ENCODE assay signal across 8 mouse cellular contexts in the genomic region with DNA sequence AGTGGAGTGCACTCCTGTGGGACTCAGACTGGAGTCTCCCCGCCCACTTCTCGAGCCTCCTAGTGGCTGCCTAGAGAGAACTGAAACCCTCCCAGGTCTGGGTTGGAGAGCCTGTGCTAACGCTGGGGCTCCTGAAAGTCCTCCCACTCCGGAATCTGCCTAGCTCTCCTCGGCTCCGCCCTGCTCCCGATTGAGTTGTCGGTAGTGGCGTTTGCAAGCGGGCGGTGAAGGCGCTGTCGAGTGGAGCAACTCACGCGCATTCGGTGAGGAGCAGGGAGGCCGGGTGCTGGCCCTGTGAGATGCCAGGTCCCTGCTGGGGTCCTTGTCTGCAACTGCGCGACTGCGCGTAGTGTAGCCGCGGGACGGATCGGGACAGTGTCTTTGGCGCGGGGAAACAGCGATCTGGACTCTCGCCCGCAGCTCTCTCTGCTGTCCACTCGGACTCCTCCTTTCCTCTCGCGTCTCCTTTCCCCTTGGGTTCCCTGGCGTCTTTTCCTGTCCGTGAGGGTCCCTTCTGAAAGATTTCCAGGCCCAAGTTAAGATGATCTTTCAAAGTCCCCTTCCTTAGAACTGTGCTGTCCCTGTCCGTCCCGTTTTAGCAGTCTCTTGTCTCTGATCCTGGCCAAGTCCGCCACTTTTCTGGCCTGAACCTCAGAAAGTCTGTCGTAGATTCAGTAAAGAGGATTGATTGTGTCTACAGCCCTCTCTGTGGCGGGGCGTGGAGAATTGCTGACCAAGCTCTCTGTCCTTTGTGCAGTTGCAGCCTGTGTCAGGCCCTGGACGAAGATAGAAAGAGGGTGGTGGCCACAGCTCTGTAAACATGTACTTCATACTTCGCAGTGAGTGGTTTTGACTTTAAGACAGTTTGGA. TPM values are rescaled to one million over a fixed set of nuclear protein-coding genes. Genes with fewer than 3 reads are reported as not detected.
A peak's percentile ranks its signal among the peaks of the same experiment; 100 is the strongest.
DNase-seq lines count a peak whose midpoint lies in the region; ATAC-seq lines count a peak whose summit lies in the region.

No protein-coding gene starts in this region.

- H3K4me1 ChIP-seq in hindbrain, embryonic 11.5 days (replicated peaks; ENCODE audit: control insufficient read depth, insufficient read depth, low read length) = no peaks in the 10 kb centered on the region

- H3K9ac ChIP-seq in hindbrain, embryonic 11.5 days (ENCODE audit: low read depth, low read length) = peak overlapping the region; percentile 49

- H3K4me2 ChIP-seq in hindbrain, embryonic 11.5 days (replicated peaks; ENCODE audit: low read depth, low read length) = peak overlapping the region; percentile 74

- no peaks in the 10 kb centered on the region for H3K9me3 ChIP-seq in hindbrain, embryonic 11.5 days (ENCODE audit: control insufficient read depth, low read length)

- H3K4me3 ChIP-seq in hindbrain, embryonic 11.5 days (ENCODE audit: low read depth, low read length) = peak overlapping the region; percentile 42

- peak overlapping the region; percentile 86 for H3K27ac ChIP-seq in hindbrain, embryonic 11.5 days (ENCODE audit: low read depth, low read length)

- no peaks in the 10 kb centered on the region for H3K36me3 ChIP-seq in hindbrain, embryonic 11.5 days (ENCODE audit: control insufficient read depth, insufficient read depth, low read length)

- peak; percentile 96 for DNase-seq in R1 (ENCODE audit: low read depth, low spot score)
- peak; percentile 74 for DNase-seq in cerebellum, postnatal 14 days
- DNase-seq in frontal cortex, postnatal 10 days (ENCODE audit: low spot score in 2 of 2) = peak; percentile 26 to 59
- DNase-seq in hindbrain, embryonic 11.5 days (ENCODE audit: low spot score) = peak; percentile 82
- DNase-seq in layer of hippocampus, postnatal 14 days (ENCODE audit: low spot score in 2 of 2) = peak; percentile 41 to 71
- peak; percentile 93 for DNase-seq in lung, postnatal 10 days
- peak; percentile 59 for DNase-seq in ovary, postnatal 14 days (ENCODE audit: low spot score)
- DNase-seq in thymus, postnatal 10 days (ENCODE audit: low spot score in 2 of 2) = peak; percentile 44 to 46

- H3K27me3 ChIP-seq in hindbrain, embryonic 11.5 days (ENCODE audit: control insufficient read depth, insufficient read depth, low read length) = no peaks in the 10 kb centered on the region

- whole genome bisulfite sequencing in hindbrain, embryonic 11.5 days = 1% methylated on average over 43 of the region's 43 CpGs

- peak; percentile 92 for ATAC-seq in hindbrain, embryonic 11.5 days (ENCODE audit: low FRiP score)

RNA-seq across cellular contexts. Expression of a gene that starts 26.9 kb away (rescaled TPM):
- 3.4 and 4.3 TPM in 2 replicates for polyA plus RNA-seq in hindbrain, embryonic 11.5 days (2014; fragmentation: Nextera tagmentation; extraction: Ambion mirVana)
- total RNA-seq in layer of hippocampus, postnatal 14 days (2021) = 1 to 10 TPM; 3.7 to 4.0 TPM

Comparison
In these comparisons a context has a peak if more than half of its experiments do, and no peak if none do; other contexts are left out.
1. Peak in every context shown above with its lines: DNase-seq, ATAC-seq, H3K4me3 ChIP-seq and H3K27ac ChIP-seq.
2. DNase-seq: peak in every context shown above with its lines; median percentile 96 in R1; 93 in lung, postnatal 10 days; 82 in hindbrain, embryonic 11.5 days; 74 in cerebellum, postnatal 14 days; 59 in ovary, postnatal 14 days; 56 in layer of hippocampus, postnatal 14 days; 45 in thymus, postnatal 10 days; 42 in frontal cortex, postnatal 10 days.